In the genomic region with DNA sequence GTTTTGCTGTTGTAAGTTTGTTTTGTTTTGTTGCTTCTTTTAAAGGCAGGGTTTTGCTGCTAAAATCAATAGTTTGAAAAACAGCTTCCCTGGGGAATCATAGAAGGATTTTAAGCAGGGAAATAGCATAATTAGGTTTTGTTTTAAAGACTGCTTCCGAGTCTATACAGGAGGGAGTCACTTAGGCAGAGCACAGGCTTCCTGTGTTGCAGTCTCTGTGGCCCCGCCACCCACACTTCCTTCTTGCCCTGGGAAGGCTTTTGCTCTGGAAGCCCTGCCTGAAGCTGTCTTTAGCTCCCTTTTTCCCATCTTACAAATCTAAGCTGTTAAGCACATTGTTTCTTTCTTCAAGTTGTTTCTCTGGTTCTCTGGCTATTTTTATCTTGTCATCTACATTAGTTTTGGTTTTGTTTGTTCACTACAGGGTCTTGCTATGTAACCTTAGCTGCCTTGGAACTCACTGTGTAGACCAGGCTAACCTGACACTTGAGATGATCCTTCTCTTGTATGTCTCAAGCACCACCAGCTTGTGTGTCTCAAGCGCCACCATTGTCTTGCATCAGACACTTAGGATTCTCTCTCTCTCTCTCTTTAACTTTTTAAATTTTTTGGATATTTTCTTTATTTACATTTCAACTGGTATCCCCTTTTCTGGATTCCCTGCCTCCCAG, we compare ENCODE assay signal across 11 mouse cellular contexts. TPM values are rescaled to one million over a fixed set of nuclear protein-coding genes. Genes with fewer than 3 reads are reported as not detected.
DNase-seq lines count a peak whose midpoint lies in the region; ATAC-seq and TF ChIP-seq lines count a peak whose summit lies in the region.
"Had no signal": no experiment of that assay in that cellular context is flagged by ENCODE, and none has a peak within 500 bp of the region (broad histone marks: within the 10 kb centered on the region; RNA-seq: fewer than 3 reads in every experiment).

No protein-coding gene starts in this region.

- peak; percentile 8 for DNase-seq in adrenal gland, adult 2 months
- DNase-seq in adrenal gland, adult 8-10 months = no peak
- peak; percentile 28 to 64 for DNase-seq in spleen, postnatal 4 days (ENCODE audit: low spot score in 2 of 2)
- DNase-seq in spleen, postnatal 14 days (ENCODE audit: low spot score in 2 of 2) = no peak
- DNase-seq in liver, embryonic 14.5 days (ENCODE audit: low read depth in 3 of 3, low spot score in 3 of 3) = no peak
- no peak for DNase-seq in hindbrain, embryonic 11.5 days (ENCODE audit: low spot score)
- DNase-seq in right cerebral cortex, postnatal 25 days = no peak

- peak overlapping the region; percentile 65 for H3K27ac ChIP-seq in liver, embryonic 14.5 days
- no peak overlapping the region for H3K27ac ChIP-seq in hindbrain, embryonic 11.5 days (ENCODE audit: low read depth, low read length)
- H3K27ac ChIP-seq: forebrain, embryonic 13.5 days had no signal

- H3K36me3 ChIP-seq in liver, embryonic 14.5 days (replicated peaks; ENCODE audit: control insufficient read depth, insufficient read depth, low read depth) = no peaks in the 10 kb centered on the region
- H3K36me3 ChIP-seq in hindbrain, embryonic 11.5 days (ENCODE audit: control insufficient read depth, insufficient read depth, low read length) = no peaks in the 10 kb centered on the region

- TF ChIP-seq CTCF in liver, embryonic 14.5 days (IDR thresholded peaks at IDR 0.05; ENCODE audit: low read depth) = no peak

- H3K4me1 ChIP-seq in liver, embryonic 14.5 days (replicated peaks; ENCODE audit: control insufficient read depth in 2 of 2, insufficient read depth in 2 of 2, low read length in 1 of 2) = peaks cover 5 to 14% of the 10 kb centered on the region in 2 experiments; a peak in 3 of 4 replicates
- no peaks in the 10 kb centered on the region for H3K4me1 ChIP-seq in hindbrain, embryonic 11.5 days (replicated peaks; ENCODE audit: control insufficient read depth, insufficient read depth, low read length)
- H3K4me1 ChIP-seq: forebrain, embryonic 13.5 days had no signal

- H3K9me3 ChIP-seq in liver, embryonic 14.5 days (ENCODE audit: control insufficient read depth, low read length) = no peaks in the 10 kb centered on the region
- no peaks in the 10 kb centered on the region for H3K9me3 ChIP-seq in hindbrain, embryonic 11.5 days (ENCODE audit: control insufficient read depth, low read length)
- H3K9me3 ChIP-seq: forebrain, embryonic 13.5 days had no signal

- WGBS in liver, embryonic 14.5 days (ENCODE audit: insufficient replicate concordance) = 25% methylated on average over 3 of the region's 3 CpGs
- 69% methylated on average over 3 of the region's 3 CpGs for WGBS in hindbrain, embryonic 11.5 days

- TF ChIP-seq EP300 in liver, embryonic 14.5 days (IDR thresholded peaks at IDR 0.05; ENCODE audit: low read depth) = no peak

- H3K27me3 ChIP-seq in liver, embryonic 14.5 days (ENCODE audit: control insufficient read depth, insufficient read depth, low read length) = no peaks in the 10 kb centered on the region
- no peaks in the 10 kb centered on the region for H3K27me3 ChIP-seq in hindbrain, embryonic 11.5 days (ENCODE audit: control insufficient read depth, insufficient read depth, low read length)
- H3K27me3 ChIP-seq: forebrain, embryonic 13.5 days had no signal

- peak overlapping the region; percentile 51 for H3K9ac ChIP-seq in liver, embryonic 14.5 days (replicated peaks)
- H3K9ac ChIP-seq in hindbrain, embryonic 11.5 days (ENCODE audit: low read depth, low read length) = no peak overlapping the region
- H3K9ac ChIP-seq: forebrain, embryonic 13.5 days had no signal

- H3K4me2 ChIP-seq in liver, embryonic 14.5 days (ENCODE audit: low read depth) = peak overlapping the region; percentile 55
- H3K4me2 ChIP-seq in hindbrain, embryonic 11.5 days (replicated peaks; ENCODE audit: low read depth, low read length) = no peak overlapping the region
- H3K4me2 ChIP-seq: forebrain, embryonic 13.5 days had no signal

- H3K4me3 ChIP-seq in liver, embryonic 14.5 days (ENCODE audit: insufficient read depth in 1 of 2, low read depth in 2 of 2, low read length in 2 of 2) = no peak overlapping the region
- H3K4me3 ChIP-seq in hindbrain, embryonic 11.5 days (ENCODE audit: low read depth, low read length) = no peak overlapping the region
- H3K4me3 ChIP-seq: forebrain, embryonic 13.5 days had no signal

- ATAC-seq in liver, embryonic 14.5 days (ENCODE audit: insufficient read depth) = peak; percentile 76; the same call in 1 of the 2 replicates
- 0 out of 2 replicates have a peak, but pooled peaks have one; percentile 59 for ATAC-seq in megakaryocyte-erythroid progenitor cell, adult 5-6 weeks (replicated peaks; ENCODE audit: low FRiP score, low TSS enrichment, poor library complexity, severe bottlenecking)
- no peak for ATAC-seq in hindbrain, embryonic 11.5 days (ENCODE audit: low FRiP score)
- ATAC-seq: forebrain, embryonic 13.5 days had no signal

RNA-seq across cellular contexts. Expression of a gene that starts 18.5 kb away (rescaled TPM):
- 10 to 100 TPM; 23.3 to 36.1 TPM for total RNA-seq in adrenal gland, adult 2 months (2021)
- 34.1 and 38.0 TPM in 2 replicates for polyA plus RNA-seq in adrenal gland, adult 2 months (2012; rRNA removed)
- total RNA-seq in adrenal gland, adult 8-10 months (2022) = 10 to 100 TPM; 29.6 to 78.6 (median 54.0) TPM
- polyA plus RNA-seq in liver, embryonic 14.5 days (2012; rRNA removed) = 1.7 and 1.8 TPM in 2 replicates
- polyA plus RNA-seq in liver, embryonic 14.5 days (2014; fragmentation: Nextera tagmentation; extraction: Ambion mirVana) = 0.72 and 0.80 TPM in 2 replicates
- total RNA-seq in megakaryocyte-erythroid progenitor cell, adult 5-6 weeks (2014; fragmentation: Nextera tagmentation) = 0.09 and 2.0 TPM in 2 replicates
- total RNA-seq in megakaryocyte-erythroid progenitor cell, adult 5-6 weeks (2017) = 0.08 and 0.14 TPM in 2 replicates
- polyA plus RNA-seq in hindbrain, embryonic 11.5 days (2014; fragmentation: Nextera tagmentation; extraction: Ambion mirVana) = 19.9 and 25.5 TPM in 2 replicates

RNA-seq across cellular contexts. Expression of a gene that starts 28.9 kb away (rescaled TPM):
- total RNA-seq in adrenal gland, adult 2 months (2021) = 1 to 10 TPM; 1.2 to 3.0 TPM
- 0.94 and 1.5 TPM in 2 replicates for polyA plus RNA-seq in adrenal gland, adult 2 months (2012; rRNA removed)
- total RNA-seq in adrenal gland, adult 8-10 months (2022) = 1 to 10 TPM; 2.0 to 2.7 (median 2.4) TPM
- not detected in 2 replicates for polyA plus RNA-seq in liver, embryonic 14.5 days (2012; rRNA removed)
- not detected in 2 replicates for polyA plus RNA-seq in liver, embryonic 14.5 days (2014; fragmentation: Nextera tagmentation; extraction: Ambion mirVana)
- not detected in 2 replicates for total RNA-seq in megakaryocyte-erythroid progenitor cell, adult 5-6 weeks (2014; fragmentation: Nextera tagmentation)
- not detected in 2 replicates for total RNA-seq in megakaryocyte-erythroid progenitor cell, adult 5-6 weeks (2017)
- polyA plus RNA-seq in hindbrain, embryonic 11.5 days (2014; fragmentation: Nextera tagmentation; extraction: Ambion mirVana) = 0.56 and 1.1 TPM in 2 replicates
- total RNA-seq: layer of hippocampus, postnatal 25 days; liver, adult 2 months had no signal
- polyA plus RNA-seq: liver, adult 2 months had no signal

RNA-seq across cellular contexts. Expression of a gene that starts 34.5 kb away (rescaled TPM):
- total RNA-seq in adrenal gland, adult 2 months (2021) = 10 to 100 TPM in 1 of 2 experiments, 1 to 10 TPM in 1; 6.8 to 13.0 TPM
- polyA plus RNA-seq in adrenal gland, adult 2 months (2012; rRNA removed) = 13.4 and 13.9 TPM in 2 replicates
- 10 to 100 TPM; 11.1 to 19.1 (median 15.7) TPM for total RNA-seq in adrenal gland, adult 8-10 months (2022)
- 12.5 and 12.7 TPM in 2 replicates for polyA plus RNA-seq in liver, embryonic 14.5 days (2012; rRNA removed)
- 10.5 and 11.9 TPM in 2 replicates for polyA plus RNA-seq in liver, embryonic 14.5 days (2014; fragmentation: Nextera tagmentation; extraction: Ambion mirVana)
- total RNA-seq in megakaryocyte-erythroid progenitor cell, adult 5-6 weeks (2014; fragmentation: Nextera tagmentation) = 19.7 and 22.9 TPM in 2 replicates
- 6.1 and 12.0 TPM in 2 replicates for total RNA-seq in megakaryocyte-erythroid progenitor cell, adult 5-6 weeks (2017)
- polyA plus RNA-seq in hindbrain, embryonic 11.5 days (2014; fragmentation: Nextera tagmentation; extraction: Ambion mirVana) = 25.4 and 27.4 TPM in 2 replicates

RNA-seq across cellular contexts. Expression of a gene that starts 34.7 kb away (rescaled TPM):
- 10 to 100 TPM; 47.1 to 50.7 TPM for total RNA-seq in adrenal gland, adult 2 months (2021)
- polyA plus RNA-seq in adrenal gland, adult 2 months (2012; rRNA removed) = 50.1 and 57.4 TPM in 2 replicates
- 10 to 100 TPM; 41.0 to 66.1 (median 56.9) TPM for total RNA-seq in adrenal gland, adult 8-10 months (2022)
- 13.4 and 15.1 TPM in 2 replicates for polyA plus RNA-seq in liver, embryonic 14.5 days (2012; rRNA removed)
- polyA plus RNA-seq in liver, embryonic 14.5 days (2014; fragmentation: Nextera tagmentation; extraction: Ambion mirVana) = 11.0 and 11.4 TPM in 2 replicates
- 28.7 and 30.4 TPM in 2 replicates for total RNA-seq in megakaryocyte-erythroid progenitor cell, adult 5-6 weeks (2014; fragmentation: Nextera tagmentation)
- 6.7 and 8.3 TPM in 2 replicates for total RNA-seq in megakaryocyte-erythroid progenitor cell, adult 5-6 weeks (2017)
- polyA plus RNA-seq in hindbrain, embryonic 11.5 days (2014; fragmentation: Nextera tagmentation; extraction: Ambion mirVana) = 26.5 and 41.1 TPM in 2 replicates

RNA-seq across cellular contexts. Expression of a gene that starts 40.2 kb away (rescaled TPM):
- under 1 TPM; 0.26 to 0.45 TPM for total RNA-seq in adrenal gland, adult 2 months (2021)
- 1.2 and 2.2 TPM in 2 replicates for polyA plus RNA-seq in adrenal gland, adult 2 months (2012; rRNA removed)
- total RNA-seq in adrenal gland, adult 8-10 months (2022) = 1 to 10 TPM in 3 of 4 experiments, under 1 TPM in 1; 0.58 to 2.3 (median 1.4) TPM
- polyA plus RNA-seq in liver, embryonic 14.5 days (2012; rRNA removed) = 0.16 and 0.31 TPM in 2 replicates
- polyA plus RNA-seq in liver, embryonic 14.5 days (2014; fragmentation: Nextera tagmentation; extraction: Ambion mirVana) = 0.24 TPM in 1 of 2 replicates, not detected in the other
- 1.6 TPM in 1 of 2 replicates, not detected in the other for total RNA-seq in megakaryocyte-erythroid progenitor cell, adult 5-6 weeks (2014; fragmentation: Nextera tagmentation)
- not detected in 2 replicates for total RNA-seq in megakaryocyte-erythroid progenitor cell, adult 5-6 weeks (2017)
- polyA plus RNA-seq in hindbrain, embryonic 11.5 days (2014; fragmentation: Nextera tagmentation; extraction: Ambion mirVana) = 5.7 and 6.5 TPM in 2 replicates

Comparison
In these comparisons a context has a peak if more than half of its experiments do, and no peak if none do; other contexts are left out.
1. DNase-seq: peak in adrenal gland, adult 2 months (single experiment) and spleen, postnatal 4 days (2 of 2); none in adrenal gland, adult 8-10 months (single experiment), spleen, postnatal 14 days (0 of 2), liver, embryonic 14.5 days (0 of 3), hindbrain, embryonic 11.5 days (single experiment) and right cerebral cortex, postnatal 25 days (single experiment).
2. RNA of a gene that starts 18.5 kb away (total RNA-seq): 29.6 to 78.6 TPM in adrenal gland, adult 8-10 months and 23.3 to 36.1 TPM in adrenal gland, adult 2 months; 0.08 to 2.0 TPM in megakaryocyte-erythroid progenitor cell, adult 5-6 weeks; every median in the first group is over 4 times any median in the second.